Mouse (Mus musculus) kidney, postnatal 0 days (tissue): ENCODE data around the gene Exoc3l. TPM values are rescaled to one million over a fixed set of nuclear protein-coding genes. Genes with fewer than 3 reads are reported as not detected.
A peak's percentile ranks its signal among the peaks of the same experiment; 100 is the strongest.

Experiments
- ATAC-seq: fragments of 200-750 bp; cut with Nextera tagmentation; replicated peaks from 2 replicates; pipeline ENCODE4 v1.8.0; 2017; ENCODE audit warnings: low read depth, moderate number of reproducible peaks, moderate TSS enrichment, moderate library complexity; ENCODE audit not compliant: low FRiP score
- DNase-seq: peaks from one replicate; pipeline ENCODE4 v3.0.0-alpha.2; 2016; ENCODE audit warnings: low spot score
- H3K27ac ChIP-seq: fragments of 300-500 bp; sonication (generic); 2 replicates; pipeline ENCODE4 v1.5.1; 2014; ENCODE audit warnings: mild to moderate bottlenecking
- H3K27me3 ChIP-seq: fragments of 300-500 bp; sonication (generic); 2 replicates; pipeline ENCODE4 v1.6.1; 2014; ENCODE audit warnings: low read length, mixed read lengths; ENCODE audit not compliant: insufficient read depth
- H3K36me3 ChIP-seq: fragments of 300-500 bp; sonication (generic); 2 replicates; pipeline ENCODE4 v1.6.1; 2014; ENCODE audit warnings: low read length, mixed read lengths; ENCODE audit not compliant: insufficient read depth
- H3K4me1 ChIP-seq: fragments of 300-500 bp; sonication (generic); replicated peaks from 2 replicates; pipeline ENCODE4 v1.6.1; 2014; ENCODE audit warnings: antibody characterized with exemption, low read length, mixed read lengths; ENCODE audit not compliant: insufficient read depth
- H3K4me2 ChIP-seq: fragments of 300-500 bp; sonication (generic); 2 replicates; pipeline ENCODE4 v1.6.1; 2014; ENCODE audit warnings: mild to moderate bottlenecking, low read length, moderate library complexity, mixed read lengths
- H3K4me3 ChIP-seq: fragments of 300-500 bp; sonication (generic); replicated peaks from 2 replicates; pipeline ENCODE4 v1.5.1; 2014; ENCODE audit warnings: low read depth, low read length
- H3K9ac ChIP-seq: fragments of 300-500 bp; sonication (generic); 2 replicates; pipeline ENCODE4 v1.6.1; 2014; ENCODE audit warnings: low read depth, low read length
- H3K9me3 ChIP-seq: fragments of 300-500 bp; sonication (generic); replicated peaks from 2 replicates; pipeline ENCODE4 v1.6.1; 2016; ENCODE audit warnings: low read length, inconsistent platforms, mixed read lengths
- CTCF ChIP-seq: IDR thresholded peaks from 2 replicates; pipeline ENCODE4 v1.5.1; 2016; ENCODE audit warnings: antibody characterized with exemption, low read depth, mild to moderate bottlenecking, moderate library complexity
- WGBS: fragments of 180-500 bp; shearing (Covaris S2); extraction: QIAGEN DNeasy Blood & Tissue Kit; methylation state at CpG from one replicate; pipeline ENCODE4 v1.1.7; 2014; 5-methylcytosine and 5-hydroxymethylcytosine counted together
- polyA plus RNA-seq: library from polyadenylated mRNA; unstranded; fragments of >200 nt; fragmentation: Nextera tagmentation; extraction: Ambion mirVana; gene quantifications from 2 replicates; pipeline ENCODE4 v1.2.1, GENCODE M21; 2015

Gene Exoc3l
- 15.9 and 18.5 TPM in 2 replicates for polyA plus RNA-seq

DNA sequence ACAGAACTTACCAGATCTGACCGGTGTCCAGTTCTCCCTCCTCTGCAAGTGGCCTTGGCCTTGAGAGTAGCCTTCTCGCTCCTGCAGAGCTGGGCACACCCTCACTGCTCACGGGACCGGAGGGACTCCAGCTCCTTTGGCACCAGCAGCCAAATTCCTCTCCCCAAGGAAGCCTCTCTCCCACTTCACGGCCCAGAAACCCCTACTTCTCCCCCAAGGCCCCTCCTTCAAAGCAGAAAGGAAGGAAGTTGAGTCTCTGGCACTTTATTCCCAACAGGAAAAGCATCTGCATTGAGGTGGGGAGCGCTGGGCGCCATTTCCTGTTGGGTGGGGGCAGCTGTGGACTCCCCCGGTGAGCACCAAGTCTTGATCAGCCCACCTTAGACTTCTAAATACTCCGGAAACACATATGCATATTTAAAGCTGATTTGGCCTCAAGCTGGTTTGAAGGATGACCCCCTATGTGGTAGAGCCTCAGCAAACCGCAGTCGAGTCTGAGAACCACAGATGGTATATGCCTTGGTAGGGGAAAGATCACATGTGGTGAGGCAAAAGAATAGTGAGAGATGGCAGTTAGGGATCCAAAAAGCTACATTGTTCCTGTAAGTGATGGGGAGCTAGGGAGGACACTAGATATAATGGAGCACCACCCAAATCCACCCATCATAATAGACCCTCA lies at the start of gene Exoc3l:
Gene Exoc3l (minus strand): TSS at position 207 of the 679 bp plus-strand sequence.
- 53% methylated on average over 11 of the region's 11 CpGs for WGBS
- peak; percentile 59 for DNase-seq

DNA sequence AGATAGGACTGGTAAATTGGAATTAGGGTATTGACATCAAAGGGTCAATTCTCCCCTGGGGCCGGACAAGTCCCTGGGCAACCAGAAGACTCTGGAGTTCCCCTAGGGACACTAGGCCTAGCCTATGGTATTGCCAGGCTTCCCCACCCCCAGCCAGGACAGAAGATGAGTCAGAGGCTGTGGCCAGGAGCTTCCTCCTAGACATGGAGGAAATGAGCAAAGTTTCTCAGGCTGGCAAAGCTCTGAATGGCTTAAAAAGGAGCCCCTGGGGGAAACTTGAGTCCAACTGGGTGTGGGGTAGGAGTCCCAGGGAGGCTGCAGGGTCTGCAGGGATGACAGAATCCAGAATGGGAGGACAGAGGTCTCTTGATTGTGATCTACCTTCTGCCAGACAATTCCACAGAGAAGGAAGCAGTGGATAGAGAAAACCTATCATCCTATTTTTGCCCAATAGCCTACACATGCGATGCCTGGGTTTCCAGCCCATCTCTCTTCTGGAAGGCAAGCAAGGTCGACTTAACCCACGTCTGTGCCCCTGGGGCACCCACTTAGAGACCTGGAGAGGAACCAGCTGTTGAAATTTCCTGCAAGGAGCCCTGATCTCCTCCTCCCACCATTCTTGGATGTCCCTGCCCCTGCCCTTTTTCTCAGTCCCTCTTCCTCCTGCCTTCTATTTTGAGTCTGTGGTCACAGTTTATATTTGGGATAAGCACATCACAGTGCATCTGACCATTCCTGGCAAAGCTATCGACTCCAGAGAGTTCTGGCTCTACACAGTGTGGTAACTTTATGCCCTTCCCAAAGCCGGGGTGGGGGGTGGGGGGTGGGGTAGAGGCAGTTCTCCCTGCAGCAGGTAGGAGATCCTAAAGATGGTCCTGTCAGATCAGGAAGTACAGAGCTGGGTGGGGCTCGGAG lies 49.4 kb upstream of the Exoc3l start:
- DNase-seq: no peak
- TF ChIP-seq CTCF: no peak
- H3K9me3 ChIP-seq: no peaks in the 10 kb centered on the region
- 0 out of 2 replicates have a peak overlapping the region, but pooled peaks have one; percentile 10 for H3K27ac ChIP-seq
- ATAC-seq: no peak
- H3K27me3 ChIP-seq: no peaks in the 10 kb centered on the region
- 32% methylated on average over 7 of the region's 7 CpGs for WGBS
- peaks cover 21% of the 10 kb centered on the region; the same call in 1 of the 2 replicates for H3K4me1 ChIP-seq
- H3K4me3 ChIP-seq: no peak overlapping the region
- H3K4me2 ChIP-seq: peak overlapping the region; percentile 90
- H3K36me3 ChIP-seq: no peaks in the 10 kb centered on the region
- 0 out of 2 replicates have a peak overlapping the region, but pooled peaks have one; percentile 32 for H3K9ac ChIP-seq

More for the DNA sequence above, at the start of gene Exoc3l:
- H3K4me2 ChIP-seq: peak within 1 kb of the TSS; percentile 88
- H3K27me3 ChIP-seq: no peaks in the 10 kb centered on the region
- H3K9me3 ChIP-seq: no peaks in the 10 kb centered on the region
- no peak for ATAC-seq
- H3K4me3 ChIP-seq: peak within 1 kb of the TSS; percentile 95
- peaks cover 11% of the 10 kb centered on the region for H3K4me1 ChIP-seq
- 0 out of 2 replicates have a peak within 1 kb of the TSS, but pooled peaks have one; percentile 13 for H3K9ac ChIP-seq
- TF ChIP-seq CTCF: no peak
- peak within 1 kb of the TSS; percentile 76 for H3K27ac ChIP-seq
- peaks cover 16% of the 10 kb centered on the region for H3K36me3 ChIP-seq

DNA sequence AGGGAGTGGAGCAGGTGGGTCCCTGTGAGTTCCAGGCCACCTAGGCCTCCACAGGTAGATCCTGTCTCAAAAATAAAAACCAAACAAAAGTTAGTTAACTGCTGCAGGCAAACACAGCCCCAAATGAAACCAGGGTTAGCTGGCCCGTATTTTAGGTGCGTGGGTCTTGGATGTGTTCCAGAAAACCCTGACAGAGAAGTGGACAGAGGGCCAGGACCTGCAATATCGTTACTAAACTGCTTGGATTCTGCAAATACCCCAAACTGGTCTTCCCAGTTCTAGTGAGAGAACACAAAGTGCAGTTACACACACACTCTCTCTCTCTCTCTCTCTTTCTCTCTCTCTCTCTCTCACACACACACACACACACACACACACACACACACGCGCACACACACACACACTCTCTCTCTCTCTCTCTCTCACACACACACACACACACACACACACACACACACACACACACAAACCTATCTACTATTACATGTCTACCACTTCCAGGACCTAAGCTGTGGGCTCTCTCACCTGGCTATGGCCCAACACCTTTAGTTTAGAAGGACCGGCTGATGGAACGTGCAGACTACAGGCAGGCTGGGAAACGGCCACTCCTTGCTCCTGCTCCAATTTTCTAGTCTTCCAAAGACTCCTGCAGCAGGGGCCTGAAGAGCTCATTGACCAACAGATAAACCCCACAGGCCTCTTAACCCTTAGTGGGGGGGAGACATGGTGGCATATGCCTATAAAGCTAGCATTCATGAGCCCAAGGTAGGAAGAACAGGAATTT lies 48.1 kb upstream of the Exoc3l start:
- H3K4me2 ChIP-seq: no peak overlapping the region
- 56% methylated on average over 8 of the region's 8 CpGs for WGBS
- no peaks in the 10 kb centered on the region for H3K9me3 ChIP-seq
- H3K4me1 ChIP-seq: peaks cover 21% of the 10 kb centered on the region; the same call in 1 of the 2 replicates
- no peak for TF ChIP-seq CTCF
- H3K4me3 ChIP-seq: no peak overlapping the region
- no peaks in the 10 kb centered on the region for H3K36me3 ChIP-seq
- H3K27ac ChIP-seq: no peak overlapping the region
- no peak for ATAC-seq
- DNase-seq: no peak
- H3K27me3 ChIP-seq: no peaks in the 10 kb centered on the region
- H3K9ac ChIP-seq: no peak overlapping the region

DNA sequence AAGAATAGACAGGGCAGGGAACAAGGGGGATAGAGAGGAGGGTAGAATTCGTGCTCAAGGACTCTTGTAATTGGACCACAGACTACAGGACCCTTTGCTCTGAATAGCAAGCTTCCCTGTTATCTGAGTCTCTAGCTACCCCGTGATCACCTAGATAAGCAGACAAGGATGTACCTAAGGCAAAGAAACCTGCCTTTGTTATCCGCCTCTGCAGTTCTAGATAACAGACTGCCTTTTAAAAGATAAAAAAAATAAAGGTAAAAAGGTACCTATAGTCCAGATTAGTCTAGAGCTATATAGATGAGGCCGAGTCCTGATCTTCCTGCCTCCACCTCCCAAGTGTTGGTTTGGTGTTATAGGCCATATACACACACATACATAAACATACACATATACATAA lies 46.9 kb upstream of the Exoc3l start:
- WGBS: 80% methylated on average over 4 of the region's 4 CpGs
- H3K9me3 ChIP-seq: no peaks in the 10 kb centered on the region
- DNase-seq (no peak), ATAC-seq (no peak)
- H3K4me1 ChIP-seq: peaks cover 18% of the 10 kb centered on the region; the same call in 1 of the 2 replicates
- H3K27ac ChIP-seq: no peak overlapping the region
- no peak for TF ChIP-seq CTCF
- H3K4me3 ChIP-seq: no peak overlapping the region
- no peak overlapping the region for H3K9ac ChIP-seq
- H3K36me3 ChIP-seq: peaks cover under 1% of the 10 kb centered on the region; the same call in 1 of the 2 replicates
- H3K4me2 ChIP-seq: no peak overlapping the region
- H3K27me3 ChIP-seq: no peaks in the 10 kb centered on the region

DNA sequence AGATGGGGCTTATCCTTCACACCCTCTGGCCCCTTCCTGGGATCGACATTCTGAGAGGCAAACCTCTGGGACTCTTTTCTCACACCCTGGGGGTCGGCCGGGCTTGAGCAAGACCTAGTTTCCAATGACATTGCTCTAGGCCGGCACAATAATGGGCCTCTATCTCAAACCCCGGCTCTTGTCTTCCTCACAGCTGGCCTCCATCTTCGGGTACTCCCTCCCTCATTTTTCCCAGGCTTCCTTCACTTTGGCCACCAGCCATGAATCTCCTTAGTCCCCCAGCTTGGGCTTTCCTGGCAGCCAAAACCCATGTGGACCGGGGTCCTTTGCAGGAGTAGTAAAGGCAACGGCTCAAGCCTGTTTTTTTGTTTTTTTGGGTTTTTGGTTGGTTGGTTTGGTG lies 45.5 kb upstream of the Exoc3l start:
- no peak overlapping the region for H3K4me2 ChIP-seq
- H3K36me3 ChIP-seq: peaks cover 13% of the 10 kb centered on the region; the same call in 1 of the 2 replicates

More for the DNA sequence above, 45.5 kb upstream of the Exoc3l start:
- Histone ChIP-seq H3K27me3 (no peaks in the 10 kb centered on the region), H3K9me3 (no peaks in the 10 kb centered on the region), H3K9ac (no peak overlapping the region), H3K4me1 (peaks cover 13% of the 10 kb centered on the region; the same call in 1 of the 2 replicates), H3K4me3 (no peak overlapping the region), H3K27ac (peak overlapping the region; percentile 57)
- DNase-seq (peak; percentile 75), ATAC-seq (no peak)
- no peak for TF ChIP-seq CTCF
- 38% methylated on average over 8 of the region's 8 CpGs for WGBS
